Mouse (Mus musculus) erythroblast, embryonic 14.5 days (primary cell): ENCODE measurements around the gene Glg1.

Experiments
- GATA1 ChIP-seq: IDR thresholded peaks from 2 replicates; pipeline ENCODE4 v1.6.1; 2012; ENCODE audit warnings: low read length, inconsistent platforms, mixed read lengths
- TAL1 ChIP-seq: IDR thresholded peaks from 3 replicates; pipeline ENCODE4 v1.6.1; 2012; ENCODE audit warnings: low read length, inconsistent platforms, mixed read lengths

DNA sequence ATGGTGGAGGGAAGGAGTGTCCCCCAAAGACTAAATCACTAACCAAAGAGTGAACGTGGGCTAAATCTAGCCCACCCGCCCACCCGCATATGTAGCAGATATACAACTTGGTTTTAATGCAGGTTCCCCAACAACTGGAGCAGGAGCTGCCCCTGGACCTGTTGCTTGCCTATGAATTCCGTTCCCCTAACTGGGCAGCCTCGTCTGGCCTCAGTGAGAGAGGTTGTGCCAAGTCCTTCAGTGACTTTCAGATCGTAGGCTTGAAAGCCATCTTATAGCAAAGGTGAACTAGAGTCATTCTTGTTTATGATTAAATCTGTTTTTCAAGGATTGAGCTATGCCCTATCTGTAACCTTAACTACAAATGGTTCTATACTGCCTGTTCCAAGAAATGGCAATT is 52.7 kb downstream of the Glg1 start:
- no peak for TF ChIP-seq GATA1
- no peak for TF ChIP-seq TAL1
